Mouse (Mus musculus) midbrain, embryonic 14.5 days (tissue): Measurements from ENCODE around the gene Abca4. TPM values are rescaled to one million over a fixed set of nuclear protein-coding genes. Genes with fewer than 3 reads are reported as not detected.

Experiments used
- ATAC-seq: fragments of 200-750 bp; cut with Nextera tagmentation; 2 replicates; pipeline ENCODE4 v1.8.0; 2017; ENCODE audit warnings: moderate number of reproducible peaks, moderate library complexity; ENCODE audit not compliant: low FRiP score, low TSS enrichment
- DNase-seq: peaks from one replicate; pipeline ENCODE4 v3.0.0-alpha.2; 2015
- H3K27ac ChIP-seq: fragments of 300-500 bp; sonication (generic); replicated peaks from 2 replicates; pipeline ENCODE4 v1.5.1; 2014; ENCODE audit warnings: mild to moderate bottlenecking, low read depth, low read length, moderate library complexity
- H3K27me3 ChIP-seq: fragments of 300-500 bp; sonication (generic); 2 replicates; pipeline ENCODE4 v1.6.1; 2014; ENCODE audit warnings: low read length, control low read depth, mixed read lengths; ENCODE audit not compliant: control insufficient read depth, insufficient read depth
- H3K36me3 ChIP-seq: fragments of 300-500 bp; sonication (generic); 2 replicates; pipeline ENCODE4 v1.6.1; 2014; ENCODE audit warnings: low read length, control low read depth; ENCODE audit not compliant: control insufficient read depth, insufficient read depth
- H3K4me1 ChIP-seq: fragments of 300-500 bp; sonication (generic); 2 replicates; pipeline ENCODE4 v1.6.1; 2014; ENCODE audit warnings: mild to moderate bottlenecking, antibody characterized with exemption, low read length, control low read depth; ENCODE audit not compliant: control insufficient read depth, insufficient read depth
- H3K4me2 ChIP-seq: fragments of 300-500 bp; sonication (generic); 2 replicates; pipeline ENCODE4 v1.6.1; 2014; ENCODE audit warnings: mild to moderate bottlenecking, low read length, moderate library complexity
- H3K4me3 ChIP-seq: fragments of 300-500 bp; sonication (generic); replicated peaks from 2 replicates; pipeline ENCODE4 v1.5.1; 2014; ENCODE audit warnings: low read depth, low read length
- H3K9ac ChIP-seq: fragments of 300-500 bp; sonication (generic); replicated peaks from 2 replicates; pipeline ENCODE4 v1.6.1; 2014; ENCODE audit warnings: mild to moderate bottlenecking, low read length, moderate library complexity
- H3K9me3 ChIP-seq: fragments of 300-500 bp; sonication (generic); 2 replicates; pipeline ENCODE4 v1.6.1; 2016; ENCODE audit warnings: low read length, control low read depth, mixed read lengths; ENCODE audit not compliant: control insufficient read depth
- WGBS: fragments of 180-500 bp; shearing (Covaris S2); extraction: QIAGEN DNeasy Blood & Tissue Kit; methylation state at CpG from one replicate; pipeline ENCODE4 v1.1.7; 2014; 5-methylcytosine and 5-hydroxymethylcytosine counted together
- polyA plus RNA-seq: library from polyadenylated mRNA; unstranded; fragments of >200 nt; fragmentation: Nextera tagmentation; extraction: Ambion mirVana; gene quantifications from 2 replicates; pipeline ENCODE4 v1.2.1, GENCODE M21; 2014

Abca4 gene
- polyA plus RNA-seq, 1 experiment from 2014 or later = 1.6 TPM

DNA sequence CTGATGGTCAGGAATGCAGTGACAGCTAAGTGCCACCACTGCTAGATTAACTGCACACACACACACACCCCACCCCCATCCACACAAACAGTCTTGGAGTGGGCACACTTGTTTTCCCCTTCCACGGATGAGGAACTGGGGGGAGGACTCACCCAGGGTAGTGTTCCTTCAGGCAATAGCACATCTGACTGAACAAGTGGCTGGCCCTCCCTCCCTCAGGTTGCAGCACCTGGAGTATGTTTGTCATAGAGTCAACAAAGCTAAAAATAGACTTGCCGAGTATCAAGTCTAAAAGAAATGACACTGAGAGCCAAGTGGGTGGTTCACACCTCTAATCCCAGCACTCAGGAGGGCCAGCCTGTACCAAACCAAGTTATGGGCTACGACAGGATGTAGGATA, 87.4 kb downstream of the Abca4 start:
- H3K27ac ChIP-seq = no peak overlapping the region
- H3K4me1 ChIP-seq = peaks cover 4% of the 10 kb centered on the region; the same call in 1 of the 2 replicates
- 81% methylated on average over 3 of the region's 3 CpGs for WGBS
- H3K9me3 ChIP-seq = no peaks in the 10 kb centered on the region
- ATAC-seq (no peak), DNase-seq (no peak)
- no peaks in the 10 kb centered on the region for H3K27me3 ChIP-seq
- H3K4me2 ChIP-seq = no peak overlapping the region
- H3K4me3 ChIP-seq = no peak overlapping the region
- H3K36me3 ChIP-seq = no peaks in the 10 kb centered on the region
- no peak overlapping the region for H3K9ac ChIP-seq

GRCm38 (mm10) chr3:122133255-122133654, 89.0 kb downstream of the Abca4 start:
- H3K27me3 ChIP-seq = no peaks in the 10 kb centered on the region
- H3K36me3 ChIP-seq = no peaks in the 10 kb centered on the region
- H3K9ac ChIP-seq = no peak overlapping the region
- no peak overlapping the region for H3K4me2 ChIP-seq
- ATAC-seq = no peak
- H3K4me1 ChIP-seq = peaks cover 4% of the 10 kb centered on the region; the same call in 1 of the 2 replicates
- no peak overlapping the region for H3K27ac ChIP-seq
- H3K9me3 ChIP-seq = no peaks in the 10 kb centered on the region
- no peak for DNase-seq
- H3K4me3 ChIP-seq = no peak overlapping the region
- WGBS = 85% methylated on average over 5 of the region's 5 CpGs

- no peaks in the 10 kb centered on the region for H3K27me3 ChIP-seq
- no peak for DNase-seq
- H3K4me1 ChIP-seq = peaks cover 4% of the 10 kb centered on the region; the same call in 1 of the 2 replicates
- no peak for ATAC-seq
- H3K4me2 ChIP-seq = no peak overlapping the region
- H3K4me3 ChIP-seq = no peak overlapping the region
- 86% methylated on average over 6 of the region's 6 CpGs for WGBS
- no peak overlapping the region for H3K27ac ChIP-seq
- no peak overlapping the region for H3K9ac ChIP-seq
- H3K9me3 ChIP-seq = no peaks in the 10 kb centered on the region
- no peaks in the 10 kb centered on the region for H3K36me3 ChIP-seq
Measured at GRCm38 (mm10) chr3:122133840-122134239, 89.6 kb downstream of the Abca4 start.

DNA sequence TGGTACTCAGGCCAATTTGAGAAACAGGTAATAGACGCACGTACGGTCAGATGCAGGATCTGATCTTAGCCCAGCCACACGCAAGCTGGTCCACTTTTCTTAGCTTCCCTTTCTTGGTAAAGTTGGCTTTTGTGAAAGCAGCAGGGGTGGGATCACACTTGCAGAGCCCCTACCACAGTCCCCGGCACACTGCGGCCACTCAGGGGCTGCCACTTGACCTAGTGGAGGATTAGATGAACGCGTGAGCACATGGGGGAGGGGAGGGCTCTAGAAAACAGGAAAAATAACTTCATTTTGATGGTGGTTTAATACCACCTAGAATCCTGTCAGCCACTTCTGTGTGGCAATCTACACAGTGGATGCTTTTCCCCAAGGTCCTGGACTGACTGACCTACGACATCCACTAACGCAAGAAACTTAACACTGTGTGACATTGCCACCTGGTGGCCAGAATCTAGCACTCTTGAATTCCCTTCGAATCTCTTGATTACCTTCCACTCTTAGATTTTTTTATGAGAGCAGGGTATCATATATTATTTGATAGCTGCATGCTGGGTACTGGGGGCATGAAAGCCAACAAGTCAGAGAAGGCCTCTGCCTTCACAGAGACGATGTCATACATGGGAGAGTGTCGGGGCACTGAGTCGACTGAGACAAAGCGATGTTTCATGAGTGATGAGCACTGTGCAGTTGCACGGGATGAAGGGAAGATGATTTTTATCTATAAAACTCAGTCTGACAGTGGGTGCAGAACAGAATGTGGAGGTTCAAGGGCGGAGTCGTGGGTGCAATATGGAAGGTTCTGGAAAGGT, 96.6 kb downstream of the Abca4 start:
- DNase-seq = peak; percentile 89
- H3K36me3 ChIP-seq = no peaks in the 10 kb centered on the region
- no peak overlapping the region for H3K27ac ChIP-seq
- H3K27me3 ChIP-seq = no peaks in the 10 kb centered on the region
- ATAC-seq = peak; percentile 46; the same call in 1 of the 2 replicates
- no peak overlapping the region for H3K4me3 ChIP-seq
- H3K4me2 ChIP-seq = no peak overlapping the region
- no peaks in the 10 kb centered on the region for H3K4me1 ChIP-seq
- no peaks in the 10 kb centered on the region for H3K9me3 ChIP-seq
- no peak overlapping the region for H3K9ac ChIP-seq
- 65% methylated on average over 18 of the region's 18 CpGs for WGBS

DNA sequence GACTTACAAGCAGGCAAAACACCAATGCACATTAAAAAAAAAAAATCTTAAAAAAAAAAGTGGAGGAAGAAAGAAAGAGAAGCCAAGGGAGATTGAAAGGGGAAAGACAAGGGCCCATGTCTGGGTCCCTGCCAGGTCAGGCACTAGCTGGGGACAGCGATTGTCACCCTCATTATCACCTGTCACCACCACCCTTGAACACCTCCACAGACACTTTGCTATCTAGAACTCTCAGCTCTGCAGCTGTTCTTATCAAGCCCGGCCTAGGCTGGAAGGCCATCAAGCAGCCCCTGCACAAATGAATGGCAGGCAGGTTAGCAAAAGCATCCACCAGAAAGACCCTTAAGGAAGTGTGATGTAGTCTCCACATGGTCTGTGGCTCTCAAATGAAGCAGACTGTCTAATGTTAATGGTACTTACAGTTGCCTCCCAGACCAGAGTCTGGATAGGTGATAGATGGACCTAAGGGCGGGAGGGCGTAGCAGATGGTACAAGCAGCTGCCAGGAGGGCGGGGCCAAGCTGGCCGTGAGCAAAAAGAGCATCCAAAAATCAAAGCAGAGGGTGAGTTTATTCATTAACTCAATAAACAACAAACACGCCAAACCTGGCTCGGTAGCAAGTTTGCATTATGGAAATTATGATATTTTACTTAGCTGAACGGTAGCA, 98.1 kb downstream of the Abca4 start:
- Histone ChIP-seq H3K4me3 (no peak overlapping the region), H3K4me1 (no peaks in the 10 kb centered on the region), H3K27me3 (no peaks in the 10 kb centered on the region), H3K9ac (no peak overlapping the region), H3K36me3 (no peaks in the 10 kb centered on the region), H3K9me3 (no peaks in the 10 kb centered on the region), H3K27ac (no peak overlapping the region), H3K4me2 (no peak overlapping the region)
- DNase-seq = no peak
- ATAC-seq = no peak
- WGBS = 87% methylated on average over 9 of the region's 9 CpGs

GRCm38 (mm10) chr3:122143432-122143831, 99.2 kb downstream of the Abca4 start:
- no peaks in the 10 kb centered on the region for H3K36me3 ChIP-seq
- no peak for DNase-seq
- no peak for ATAC-seq
- H3K9ac ChIP-seq = no peak overlapping the region
- H3K9me3 ChIP-seq = no peaks in the 10 kb centered on the region
- H3K4me2 ChIP-seq = no peak overlapping the region
- no peaks in the 10 kb centered on the region for H3K27me3 ChIP-seq
- H3K27ac ChIP-seq = no peak overlapping the region
- 84% methylated on average over 3 of the region's 3 CpGs for WGBS
- H3K4me3 ChIP-seq = no peak overlapping the region
- no peaks in the 10 kb centered on the region for H3K4me1 ChIP-seq

DNA sequence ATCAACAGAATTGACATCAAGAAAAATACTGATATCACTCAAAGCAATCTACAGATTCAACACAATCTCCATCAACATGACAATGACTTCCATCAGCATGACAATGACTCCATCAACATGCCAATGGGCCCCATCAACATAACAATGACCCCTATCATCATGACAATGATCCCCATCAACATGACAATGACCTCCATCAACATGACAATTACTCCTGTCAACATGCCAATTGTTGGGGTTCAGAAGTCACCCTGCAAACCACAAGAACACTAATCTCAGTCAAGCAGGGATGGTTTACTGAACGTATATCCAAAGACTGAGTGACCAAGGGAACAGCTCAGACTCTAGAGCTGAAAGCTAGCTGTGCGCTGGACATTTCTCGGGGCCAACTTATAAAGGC, 101.2 kb downstream of the Abca4 start:
- H3K27me3 ChIP-seq = no peaks in the 10 kb centered on the region
- no peak for ATAC-seq
- 63% methylated on average over 3 of the region's 3 CpGs for WGBS
- no peak overlapping the region for H3K9ac ChIP-seq
- no peak overlapping the region for H3K27ac ChIP-seq
- H3K4me3 ChIP-seq = no peak overlapping the region
- H3K4me2 ChIP-seq = no peak overlapping the region
- no peaks in the 10 kb centered on the region for H3K36me3 ChIP-seq
- no peaks in the 10 kb centered on the region for H3K4me1 ChIP-seq
- no peak for DNase-seq
- no peaks in the 10 kb centered on the region for H3K9me3 ChIP-seq

DNA sequence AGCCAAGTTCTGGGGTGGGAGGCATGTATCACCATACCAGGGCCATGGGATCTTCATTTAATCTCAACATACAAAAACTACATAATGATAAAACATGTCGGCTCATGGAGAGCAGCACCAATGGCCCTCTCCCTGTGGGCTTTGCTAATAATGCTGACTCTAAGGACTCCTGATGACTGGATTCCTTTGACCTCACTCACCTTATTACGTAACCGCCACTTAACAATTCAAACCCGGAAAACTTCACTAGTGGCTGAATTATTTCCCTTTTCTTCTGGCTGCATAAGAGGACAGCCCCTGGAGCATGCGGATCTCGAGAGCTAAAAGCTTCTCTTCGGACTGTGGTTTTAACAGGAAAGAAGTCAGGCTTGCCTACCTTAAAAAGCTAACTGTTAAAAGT, 106.6 kb downstream of the Abca4 start:
- no peak overlapping the region for H3K27ac ChIP-seq
- H3K4me2 ChIP-seq = no peak overlapping the region
- ATAC-seq (no peak), DNase-seq (no peak)
- no peaks in the 10 kb centered on the region for H3K9me3 ChIP-seq
- H3K4me3 ChIP-seq = no peak overlapping the region
- H3K36me3 ChIP-seq = no peaks in the 10 kb centered on the region
- H3K27me3 ChIP-seq = no peaks in the 10 kb centered on the region
- H3K9ac ChIP-seq = no peak overlapping the region
- no peaks in the 10 kb centered on the region for H3K4me1 ChIP-seq
- 81% methylated on average over 7 of the region's 7 CpGs for WGBS

DNA sequence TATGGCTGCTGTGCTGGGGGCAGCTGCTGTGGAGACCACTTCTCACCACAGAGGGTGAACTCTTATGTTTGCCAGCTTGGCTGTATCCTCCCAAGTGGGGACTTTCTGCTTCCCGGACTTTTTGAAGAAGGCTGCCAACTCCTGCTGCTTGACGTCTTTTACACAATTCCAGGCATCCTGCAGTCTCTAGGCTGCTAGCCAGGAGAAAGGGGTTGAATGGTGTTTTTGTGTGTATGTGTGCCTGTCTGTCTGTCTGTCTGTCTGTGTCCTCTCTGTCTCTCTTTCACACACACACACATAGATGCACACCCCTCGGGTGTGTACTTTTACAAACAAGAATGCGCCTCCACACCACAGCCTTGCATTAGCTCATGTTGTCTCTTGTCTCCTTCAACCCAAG, 108.2 kb downstream of the Abca4 start:
- H3K27me3 ChIP-seq = no peaks in the 10 kb centered on the region
- no peaks in the 10 kb centered on the region for H3K36me3 ChIP-seq
- H3K9me3 ChIP-seq = no peaks in the 10 kb centered on the region
- no peaks in the 10 kb centered on the region for H3K4me1 ChIP-seq
- ATAC-seq = no peak
- H3K9ac ChIP-seq = no peak overlapping the region
- no peak overlapping the region for H3K4me2 ChIP-seq
- 61% methylated on average over 4 of the region's 4 CpGs for whole genome bisulfite sequencing
- H3K27ac ChIP-seq = no peak overlapping the region
- peak; percentile 35 for DNase-seq
- no peak overlapping the region for H3K4me3 ChIP-seq
